Mouse (Mus musculus) stomach, adult 2 months (tissue): ENCODE measurements around the gene BC061212. TPM values are rescaled to one million over a fixed set of nuclear protein-coding genes. Genes with fewer than 3 reads are reported as not detected.

Experiments
- polyA plus RNA-seq: library from polyadenylated mRNA; depleted of rRNA; stranded (reverse); fragments of >200 nt; gene quantifications from 2 replicates; pipeline ENCODE4 v1.2.3, GENCODE M21; 2012; rRNA removed

BC061212 gene
- polyA plus RNA-seq: not detected in 2 replicates

GRCm38 (mm10) chr5:94070445-94070844 lies at the start of gene BC061212:
Gene BC061212, minus strand, starts transcription at chr5:94070545.

GRCm38 (mm10) chr5:94076085-94076484 lies 5.7 kb upstream of the BC061212 start, which contains the start of gene Gm6351:
Gene Gm6351, plus strand, starts transcription at chr5:94076385.

Other genes starting within 250 kb of the BC061212 start
- not detected in 2 replicates for gene Gm7792, start 226.8 kb downstream of the BC061212 start, polyA plus RNA-seq
- not detected in 2 replicates for gene Gm16429, start 141.5 kb downstream of the BC061212 start, polyA plus RNA-seq
- gene Gm6351, start 5.8 kb upstream of the BC061212 start, polyA plus RNA-seq: not detected in 2 replicates
- not detected in 2 replicates for gene Gm3106, start 147.5 kb upstream of the BC061212 start, polyA plus RNA-seq
- not detected in 2 replicates for gene A430089I19Rik, start 236.3 kb upstream of the BC061212 start, polyA plus RNA-seq
- gene Gm6502, start 243.9 kb upstream of the BC061212 start, polyA plus RNA-seq: not detected in 2 replicates